Mouse (Mus musculus): ENCODE measurements around the gene Tmed2.
"Not testable (repeated sequence)": the region's sequence is repeated elsewhere in the genome, so short reads cannot be mapped to it uniquely, and the experiment has no call there.

Tmed2 gene

GRCm38 (mm10) chr5:124528791-124529190 is 11.7 kb upstream of the Tmed2 start:
- in situ Hi-C loops (cut with MseI, MboI), result no loop called here

DNA sequence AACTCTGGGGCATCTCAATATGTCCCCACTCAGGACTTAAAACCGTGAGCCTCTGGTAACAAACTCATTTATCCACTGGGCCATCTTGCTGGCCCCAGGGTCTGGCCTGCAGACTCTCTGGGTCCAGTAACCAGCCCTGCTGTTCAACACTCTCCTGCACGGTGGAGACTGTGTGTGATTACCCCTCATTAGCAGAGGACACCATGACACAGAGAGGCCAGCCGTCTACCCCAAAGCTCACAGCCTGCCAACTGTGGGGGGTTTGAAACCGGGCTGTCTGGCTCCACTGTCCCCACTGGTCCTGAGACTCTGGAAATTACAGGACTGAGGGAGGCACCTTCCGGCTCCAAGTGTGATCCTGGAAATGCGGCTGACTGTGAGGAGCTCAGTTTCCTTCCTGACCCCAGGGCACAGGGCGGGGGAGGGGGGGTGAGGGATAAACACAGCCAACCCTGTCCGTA is 11.3 kb upstream of the Tmed2 start:
- in situ Hi-C loops (cut with MseI, MboI), result no loop called here

- in situ Hi-C loops (cut with MseI, MboI), result loop anchor here (5.0 to 10.0 kb wide), 2 partner anchors 95 to 97 kb away; partner anchors contain the start of gene Kmt5a (in 1 of the 2)
These were observed 10.8 kb upstream of the Tmed2 start for GRCm38 (mm10) chr5:124529697-124530096.

DNA sequence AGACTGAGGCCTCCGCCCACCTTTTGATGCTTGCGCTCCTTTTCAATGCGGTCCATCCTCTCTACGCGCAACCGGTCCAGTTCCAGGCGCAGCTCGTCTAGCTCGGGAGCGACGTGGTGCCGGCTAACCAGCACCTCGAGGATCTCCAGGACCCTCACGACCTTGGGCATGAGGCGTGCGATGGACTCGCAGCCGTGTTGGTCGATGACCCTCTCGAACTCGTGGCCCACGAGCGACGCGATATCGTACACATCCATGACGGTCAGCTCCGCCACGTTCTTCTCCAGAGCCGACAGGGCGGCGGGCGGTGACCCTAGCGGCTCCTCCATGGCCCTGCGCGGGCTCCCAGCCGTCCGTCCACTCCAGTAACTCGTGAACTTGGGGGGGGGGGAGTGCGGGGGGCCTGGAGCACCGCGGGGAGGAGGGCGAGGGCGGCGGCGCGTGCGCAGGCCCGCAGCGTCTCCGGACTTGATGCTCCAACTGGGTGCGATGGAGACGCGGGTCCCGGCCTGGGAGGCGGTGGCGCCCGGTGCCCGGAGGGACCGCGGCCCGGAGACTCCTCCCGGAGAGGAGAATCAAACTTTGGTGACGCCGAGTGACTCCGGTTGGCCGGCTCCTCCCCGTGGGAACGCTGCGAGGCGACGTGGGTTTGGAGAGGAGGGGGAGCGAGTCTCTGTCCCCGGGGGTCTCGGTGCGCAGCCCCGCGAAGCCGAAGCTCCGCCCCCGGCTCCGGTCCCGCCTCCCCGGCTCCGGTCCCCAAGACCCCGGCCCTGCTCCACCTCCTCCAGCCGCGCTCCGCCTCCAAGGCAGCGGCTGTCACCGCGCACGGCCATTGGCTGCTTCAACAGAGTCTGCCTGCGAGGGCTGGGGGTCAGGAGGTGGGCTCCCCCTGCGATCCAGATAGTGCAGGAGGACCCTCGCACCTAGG is 9.6 kb upstream of the Tmed2 start, which contains the start of gene Rilpl1:
TSS of gene Rilpl1 (minus strand) at position 737 of the 928 bp plus-strand sequence.
- in situ Hi-C loops (cut with MseI, MboI), result loop anchor here (5.0 to 10.0 kb wide), 2 partner anchors 96 to 99 kb away; partner anchors contain the start of gene Kmt5a (in 1 of the 2)

GRCm38 (mm10) chr5:124531583-124531930 is 8.9 kb upstream of the Tmed2 start:
- in situ Hi-C loops (cut with MseI, MboI), result loop anchor here (5.0 to 10.0 kb wide), 2 partner anchors 97 to 99 kb away; partner anchors contain the start of gene Kmt5a (in 1 of the 2)

DNA sequence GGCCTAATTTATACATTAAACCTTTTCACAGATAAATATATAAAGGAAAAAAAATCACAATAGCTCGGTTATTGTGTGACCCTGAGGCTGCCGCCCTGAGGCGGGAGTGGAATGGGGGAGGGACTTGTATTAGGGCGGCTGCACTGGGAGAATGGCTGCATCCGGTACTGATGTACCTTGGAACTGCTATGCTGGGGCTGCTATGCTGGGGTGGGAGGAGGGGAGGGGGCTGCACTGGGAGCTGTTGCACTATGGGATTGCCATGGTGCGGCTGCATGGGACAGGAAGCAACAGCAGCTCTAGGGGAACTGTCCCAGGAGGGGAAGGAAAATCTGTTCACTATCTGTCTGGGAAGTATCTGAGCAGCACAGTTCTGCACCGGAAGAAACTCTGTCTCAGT is 8.0 kb upstream of the Tmed2 start:
- in situ Hi-C loops (cut with MseI, MboI), result loop anchor here (5.0 to 10.0 kb wide), 2 partner anchors 98 to 100 kb away; partner anchors contain the start of gene Kmt5a (in 1 of the 2)

DNA sequence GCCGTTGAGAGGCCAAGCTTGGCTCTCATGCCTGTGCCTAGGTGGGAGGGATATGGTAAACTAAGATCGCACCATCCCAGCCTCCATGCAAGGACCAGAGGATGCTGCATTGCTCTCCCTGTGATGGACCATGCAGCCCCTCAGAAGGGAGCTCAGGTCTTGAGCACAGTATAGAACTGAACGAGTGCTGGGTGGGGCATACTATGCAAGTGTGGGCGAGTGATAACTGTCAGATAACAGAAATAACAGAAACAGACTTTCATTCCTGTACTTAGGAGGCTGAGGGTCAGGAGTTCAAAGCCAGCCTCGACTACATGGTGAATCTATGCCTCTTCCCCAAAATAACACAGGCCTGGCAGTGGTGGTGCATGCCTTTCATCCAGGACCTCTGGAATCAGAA is 5.5 kb upstream of the Tmed2 start:
- in situ Hi-C loops (cut with MseI, MboI), result loop anchor here in 1 of 2 experiments (10.0 kb wide), 1 partner anchor 100 kb away; the partner anchor contains the start of gene Kmt5a

DNA sequence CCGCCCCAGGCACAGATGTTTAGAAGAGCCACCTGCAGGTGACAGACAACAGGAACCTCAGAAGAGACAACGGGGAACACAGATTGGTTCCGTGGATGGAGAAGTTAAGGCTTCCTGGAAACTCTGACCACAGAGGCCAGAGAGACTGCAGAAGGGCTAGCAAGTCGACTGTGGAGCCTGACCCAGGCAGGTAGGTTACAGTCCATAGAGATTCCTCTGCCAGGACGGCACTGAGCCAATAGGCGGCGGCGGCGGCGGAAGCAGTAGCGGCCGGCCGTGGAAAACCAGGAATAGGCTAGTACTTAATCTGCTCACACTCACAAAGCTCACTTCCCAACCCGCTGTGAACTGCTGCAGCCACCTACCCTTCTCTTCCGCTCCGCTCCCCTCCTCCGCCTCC is 3.7 kb upstream of the Tmed2 start:
- in situ Hi-C loops (cut with MseI, MboI), result loop anchor here in 1 of 2 experiments (10.0 kb wide), 1 partner anchor 102 kb away; the partner anchor contains the start of gene Kmt5a

DNA sequence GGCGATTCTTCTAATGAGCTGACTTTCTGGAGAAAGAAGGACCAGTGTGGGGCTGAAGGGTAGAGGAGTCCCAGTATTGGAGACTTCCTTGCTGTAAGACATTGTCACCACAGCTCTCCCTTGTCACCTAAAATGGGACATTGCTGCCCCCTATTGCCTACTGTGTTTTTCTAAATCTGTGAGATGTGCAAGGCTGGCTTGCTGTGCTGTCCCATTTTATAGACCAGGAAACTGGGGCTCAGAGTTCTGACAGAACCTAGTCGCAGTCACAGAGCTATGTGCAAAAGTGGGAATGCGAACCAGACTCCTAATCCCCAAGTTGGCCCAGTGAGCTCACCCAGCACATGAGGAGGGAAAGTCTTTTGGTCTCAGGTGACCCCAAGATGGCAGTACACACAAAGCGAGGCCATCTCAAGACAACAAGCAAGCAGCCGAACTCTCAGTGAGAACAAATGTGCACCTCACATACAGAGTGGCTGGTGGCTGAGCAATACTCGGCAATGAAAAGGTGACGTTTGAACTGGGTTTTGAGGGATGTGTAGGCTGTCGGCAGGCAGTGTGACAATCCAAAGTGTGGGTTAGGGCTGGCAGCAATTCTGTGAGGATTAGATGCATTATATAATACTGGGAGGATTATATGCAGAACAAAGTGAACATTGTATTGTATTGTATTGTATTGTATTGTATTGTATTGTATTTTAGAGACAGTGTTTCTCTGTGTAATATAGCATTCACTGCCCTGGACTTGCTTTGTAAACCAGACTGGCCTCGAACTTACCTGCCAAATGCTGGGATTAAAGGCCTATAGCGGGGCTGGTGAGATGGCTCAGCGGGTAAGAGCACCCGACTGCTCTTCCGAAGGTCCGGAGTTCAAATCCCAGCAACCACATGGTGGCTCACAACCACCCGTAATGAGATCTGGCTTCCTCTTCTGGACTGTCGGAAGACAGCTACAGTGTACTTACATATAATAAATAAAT is 1.4 kb upstream of the Tmed2 start:
- in situ Hi-C loops (cut with MseI, MboI), result loop anchor here in 1 of 2 experiments (10.0 kb wide), 1 partner anchor 104 kb away; the partner anchor contains the start of gene Kmt5a

DNA sequence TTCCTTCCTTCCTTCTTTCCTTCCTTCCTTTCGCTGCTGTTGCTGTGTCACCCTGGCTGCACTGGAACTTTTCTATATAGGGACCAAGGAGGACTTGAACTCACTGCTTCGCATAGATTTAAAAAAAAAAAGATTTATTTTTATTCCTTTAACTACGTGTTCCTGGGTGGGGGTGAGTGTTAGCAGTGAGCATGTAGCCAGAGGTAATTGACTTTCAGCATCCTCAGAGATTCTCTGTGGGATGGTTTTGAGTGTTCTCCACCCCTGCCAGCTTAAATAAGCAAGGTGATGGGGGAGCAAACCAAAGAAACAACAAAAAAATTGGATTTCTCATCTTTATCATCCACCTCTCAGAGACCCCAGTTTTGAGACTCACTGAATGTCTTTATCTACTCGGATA is 590 bp upstream of the Tmed2 start:
- in situ Hi-C loops (cut with MseI, MboI), result loop anchor here in 1 of 2 experiments (10.0 kb wide), 1 partner anchor 105 kb away; the partner anchor contains the start of gene Kmt5a

DNA sequence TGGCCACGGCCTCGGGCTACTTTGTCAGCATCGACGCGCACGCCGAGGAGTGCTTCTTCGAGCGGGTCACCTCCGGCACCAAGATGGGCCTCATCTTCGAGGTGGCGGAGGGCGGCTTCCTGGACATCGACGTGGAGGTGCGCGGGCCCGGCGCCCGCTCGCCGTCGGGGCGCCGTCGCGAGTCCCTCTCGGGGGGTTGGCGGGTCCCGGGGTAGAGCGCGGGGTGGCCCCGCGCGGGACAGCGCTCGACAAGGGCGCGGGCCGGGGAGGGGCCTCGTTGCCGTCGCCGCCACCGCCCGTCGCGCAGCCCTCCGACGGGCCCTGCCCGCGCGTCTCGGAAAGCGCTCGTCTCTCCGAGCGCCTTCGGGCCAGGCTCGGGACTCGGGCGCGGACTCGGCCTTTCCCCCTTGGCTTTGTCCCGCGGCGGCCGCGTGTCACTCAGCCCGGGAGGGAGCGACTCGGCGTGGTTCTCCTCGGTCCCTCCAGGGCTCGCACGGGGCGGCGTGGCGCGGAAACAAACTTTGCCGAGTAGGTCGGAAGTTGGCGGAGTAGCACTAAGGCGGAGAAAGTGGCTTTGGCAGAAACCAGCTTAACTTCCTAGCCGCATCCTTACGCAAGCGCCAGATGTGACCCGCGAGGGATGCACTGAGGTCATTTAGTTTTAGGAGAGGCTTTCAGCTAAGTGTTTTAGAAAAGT is 558 bp downstream of the Tmed2 start:
- in situ Hi-C loops (cut with MseI, MboI), result no loop called here

- in situ Hi-C loops (cut with MseI, MboI), result no loop called here
These were observed 1.1 kb downstream of the Tmed2 start for GRCm38 (mm10) chr5:124541602-124541973.

DNA sequence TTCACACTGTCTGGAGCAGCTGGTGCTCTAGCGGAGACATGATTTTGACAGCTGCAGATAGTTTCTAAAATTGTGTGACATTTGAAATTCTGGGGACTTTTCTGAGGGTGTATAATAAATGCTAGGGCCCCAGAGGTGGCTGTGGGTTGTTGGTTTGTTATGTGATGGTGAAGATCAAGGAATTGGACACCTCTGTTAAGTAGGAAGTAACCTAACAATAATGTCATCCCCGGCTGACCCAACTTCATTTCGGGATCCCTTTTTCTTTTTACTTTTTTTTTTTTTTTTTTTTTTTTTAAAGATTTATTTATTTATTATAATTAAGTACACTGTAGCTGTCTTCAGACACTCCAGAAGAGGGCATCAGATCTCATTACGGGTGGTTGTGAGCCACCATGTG is 10.2 kb downstream of the Tmed2 start:
- in situ Hi-C loops (cut with MseI, MboI), result not testable (repeated sequence)

- in situ Hi-C loops (cut with MseI, MboI), result not testable (repeated sequence)
These were observed 11.0 kb downstream of the Tmed2 start for GRCm38 (mm10) chr5:124551349-124552093.

- in situ Hi-C loops (cut with MseI, MboI), result no loop called here
These were observed 11.6 kb downstream of the Tmed2 start for GRCm38 (mm10) chr5:124552094-124552472.

- in situ Hi-C loops (cut with MseI, MboI), result no loop called here
These were observed 12.2 kb downstream of the Tmed2 start, which contains the start of gene Ddx55 for GRCm38 (mm10) chr5:124552558-124553307. TSS of gene Ddx55 (plus strand) at chr5:124552864.

DNA sequence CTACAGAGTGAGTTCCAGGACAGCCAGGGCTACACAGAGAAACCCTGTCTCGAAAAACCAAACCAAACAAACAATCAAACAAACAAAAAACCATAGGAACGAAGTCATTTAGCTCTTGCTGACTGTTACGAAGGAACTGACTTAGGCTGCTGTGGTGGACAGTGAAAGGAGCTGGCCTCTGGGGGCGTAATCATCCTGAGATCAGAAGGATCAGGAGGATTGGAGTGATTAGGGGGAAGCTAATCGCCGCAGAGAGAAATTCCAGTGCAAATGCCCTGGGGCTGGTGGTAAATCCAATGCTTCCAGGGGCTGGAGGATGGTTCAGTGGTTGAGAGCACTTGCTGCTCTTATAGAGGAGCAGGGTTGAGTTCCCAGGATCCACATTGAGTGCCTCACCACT is 13.1 kb downstream of the Tmed2 start:
- in situ Hi-C loops (cut with MseI, MboI), result no loop called here

DNA sequence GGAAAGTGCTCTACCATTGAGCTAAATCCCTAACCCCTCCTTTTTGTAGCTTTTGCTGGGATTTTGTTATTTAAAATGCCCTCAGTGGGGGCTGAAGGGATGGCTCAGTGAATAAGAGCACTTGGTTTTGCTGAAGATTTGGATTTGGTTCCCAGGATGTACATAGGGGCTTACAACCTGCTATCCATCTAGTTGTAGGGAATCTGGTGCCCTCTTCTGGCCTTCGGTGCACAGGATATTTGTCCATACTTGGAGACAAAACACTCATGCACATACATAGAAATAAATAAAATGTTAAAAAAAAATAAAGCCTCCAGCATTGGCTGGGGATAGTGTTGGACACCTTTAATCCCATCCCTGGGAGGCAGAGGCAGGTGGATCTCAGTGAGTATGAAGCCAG is 14.7 kb downstream of the Tmed2 start:
- in situ Hi-C loops (cut with MseI, MboI), result no loop called here

DNA sequence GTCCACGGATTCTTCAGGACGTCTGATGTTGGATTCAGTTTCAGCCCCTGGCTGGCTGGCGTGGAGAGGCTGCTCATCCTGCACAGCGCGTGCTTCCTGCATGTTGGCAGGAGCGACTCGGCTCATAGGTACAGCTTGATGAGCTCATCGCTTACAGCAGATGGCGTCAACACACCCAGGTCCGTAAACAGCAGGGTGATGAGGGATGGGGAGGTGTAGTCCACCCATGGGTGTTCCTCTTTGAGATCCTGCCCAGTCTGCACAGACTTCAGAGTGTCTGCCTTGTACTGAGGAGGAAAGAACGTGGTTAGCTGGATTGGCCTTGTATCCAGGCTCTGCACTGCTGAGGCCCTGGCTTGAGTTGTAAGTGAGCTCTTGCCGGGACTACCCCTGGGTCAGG is 30.6 kb downstream of the Tmed2 start:
- in situ Hi-C loops (cut with MseI, MboI), result no loop called here
